Mouse (Mus musculus) stomach, embryonic 15.5 days (tissue): ENCODE measurements around the gene Bola3. TPM values are rescaled to one million over a fixed set of nuclear protein-coding genes. Genes with fewer than 3 reads are reported as not detected.

Experiments used
- ATAC-seq: fragments of 200-750 bp; cut with Nextera tagmentation; 2 replicates; pipeline ENCODE4 v1.8.0; 2017; ENCODE audit warnings: low read depth, moderate number of reproducible peaks, moderate TSS enrichment; ENCODE audit not compliant: insufficient read depth, low FRiP score
- H3K27ac ChIP-seq: fragments of 300-500 bp; sonication (generic); 2 replicates; pipeline ENCODE4 v1.5.1; 2015; ENCODE audit warnings: mild to moderate bottlenecking, inconsistent platforms
- H3K27me3 ChIP-seq: fragments of 300-500 bp; sonication (generic); replicated peaks from 2 replicates; pipeline ENCODE4 v1.6.1; 2015; ENCODE audit warnings: inconsistent platforms
- H3K36me3 ChIP-seq: fragments of 300-500 bp; sonication (generic); 2 replicates; pipeline ENCODE4 v1.6.1; 2015; ENCODE audit warnings: inconsistent platforms
- H3K4me1 ChIP-seq: fragments of 300-500 bp; sonication (generic); 2 replicates; pipeline ENCODE4 v1.6.1; 2015; ENCODE audit warnings: inconsistent platforms
- H3K4me2 ChIP-seq: fragments of 300-500 bp; sonication (generic); 2 replicates; pipeline ENCODE4 v1.6.1; 2015; ENCODE audit warnings: mild to moderate bottlenecking, inconsistent platforms
- H3K4me3 ChIP-seq: fragments of 300-500 bp; sonication (generic); replicated peaks from 2 replicates; pipeline ENCODE4 v1.5.1; 2015; ENCODE audit warnings: inconsistent platforms
- H3K9ac ChIP-seq: fragments of 300-500 bp; sonication (generic); 2 replicates; pipeline ENCODE4 v1.6.1; 2015; ENCODE audit warnings: inconsistent platforms
- H3K9me3 ChIP-seq: fragments of 300-500 bp; sonication (generic); 2 replicates; pipeline ENCODE4 v1.6.1; 2016; ENCODE audit warnings: inconsistent platforms
- WGBS: fragments of 180-500 bp; shearing (Covaris S2); methylation state at CpG from one replicate; pipeline ENCODE4 v1.1.7; 2015; 5-methylcytosine and 5-hydroxymethylcytosine counted together
- microRNA-seq: library from miRNA; unstranded; fragments of <30 nt; microRNA quantifications from one replicate; pipeline ENCODE4, GENCODE M21; 2016
- polyA plus RNA-seq: library from polyadenylated mRNA; unstranded; fragments of >200 nt; fragmentation: Nextera tagmentation; extraction: Ambion mirVana; gene quantifications from 2 replicates; pipeline ENCODE4 v1.2.1, GENCODE M21; 2015

Bola3 gene
- polyA plus RNA-seq, 1 experiment from 2014 or later = 164 TPM

DNA sequence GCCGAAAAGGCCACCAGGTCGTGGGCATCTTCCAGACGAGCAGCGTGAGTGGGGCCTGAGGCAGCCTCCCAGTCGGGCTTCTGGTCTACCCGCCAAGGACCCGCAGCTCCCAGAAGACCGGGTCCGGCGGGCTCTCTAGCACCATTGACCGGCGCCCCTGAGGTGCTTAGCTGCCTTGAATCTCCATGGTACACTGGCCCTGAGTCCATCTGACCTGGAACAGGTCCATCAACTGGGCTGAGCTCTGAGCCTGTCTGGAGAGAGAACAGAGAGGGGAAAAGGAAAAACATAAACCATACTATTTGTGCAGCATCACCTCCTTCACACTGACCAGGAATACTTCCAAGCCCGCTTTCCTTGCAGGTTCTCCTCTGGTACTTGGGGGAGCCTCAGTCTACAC lies 55.6 kb downstream of the Bola3 start:
- ATAC-seq = no peak
- no peak overlapping the region for H3K4me3 ChIP-seq
- H3K4me2 ChIP-seq = no peak overlapping the region
- H3K36me3 ChIP-seq = peaks cover 41% of the 10 kb centered on the region
- no peak overlapping the region for H3K9ac ChIP-seq
- no peaks in the 10 kb centered on the region for H3K9me3 ChIP-seq
- H3K27me3 ChIP-seq = no peaks in the 10 kb centered on the region
- 0 out of 2 replicates have a peak, but pooled peaks cover 6% of the 10 kb centered on the region for H3K4me1 ChIP-seq
- WGBS = 93% methylated on average over 13 of the region's 13 CpGs
- H3K27ac ChIP-seq = no peak overlapping the region

- H3K4me1 ChIP-seq = peaks cover 10% of the 10 kb centered on the region
- WGBS = 73% methylated on average over 7 of the region's 7 CpGs
- no peak for ATAC-seq
- no peak overlapping the region for H3K9ac ChIP-seq
- no peak overlapping the region for H3K4me2 ChIP-seq
- no peak overlapping the region for H3K27ac ChIP-seq
- H3K36me3 ChIP-seq = peaks cover 36% of the 10 kb centered on the region
- H3K27me3 ChIP-seq = no peaks in the 10 kb centered on the region
- H3K9me3 ChIP-seq = no peaks in the 10 kb centered on the region
- H3K4me3 ChIP-seq = no peak overlapping the region
Observed at GRCm38 (mm10) chr6:83405511-83406064, 56.6 kb downstream of the Bola3 start.

DNA sequence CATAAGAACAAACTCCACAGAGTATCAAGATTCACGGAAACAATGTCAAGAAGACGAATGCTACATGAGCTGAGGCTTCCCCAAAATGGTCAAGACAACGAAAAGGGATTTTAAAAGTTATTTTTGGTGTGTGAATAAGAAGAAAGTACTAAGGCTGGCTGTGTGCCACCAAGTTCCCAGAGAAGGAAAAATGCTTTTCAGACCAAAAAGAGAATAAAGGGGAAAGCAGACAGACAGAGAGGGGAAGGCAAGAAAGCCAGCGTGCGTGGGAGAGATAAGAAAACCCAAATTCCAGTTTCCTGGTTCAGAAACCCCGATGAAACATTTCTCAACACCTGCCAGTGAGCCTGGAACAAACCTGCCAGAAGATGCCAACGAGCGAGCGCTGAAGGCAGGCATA lies 59.6 kb downstream of the Bola3 start:
- H3K9ac ChIP-seq = no peak overlapping the region
- no peaks in the 10 kb centered on the region for H3K9me3 ChIP-seq
- H3K4me1 ChIP-seq = peaks cover 35% of the 10 kb centered on the region
- H3K4me2 ChIP-seq = no peak overlapping the region
- 59% methylated on average over 9 of the region's 9 CpGs for WGBS
- no peaks in the 10 kb centered on the region for H3K27me3 ChIP-seq
- ATAC-seq = no peak
- H3K27ac ChIP-seq = peak overlapping the region; percentile 67
- H3K36me3 ChIP-seq = peaks cover 14% of the 10 kb centered on the region
- H3K4me3 ChIP-seq = no peak overlapping the region

Small RNA genes within 50 kb of the gene (microRNA-seq; reads per million reads assigned to microRNA genes)
- gene Mir6374 = not detected

Other genes starting within 250 kb of the Bola3 start
- gene Ccdc142, start 247.5 kb upstream of the Bola3 start, polyA plus RNA-seq = 2.5 and 3.6 TPM in 2 replicates
- 2.7 and 2.8 TPM in 2 replicates for gene Gm42688, start 247.5 kb upstream of the Bola3 start, polyA plus RNA-seq
- gene Mrpl53, start 240.1 kb upstream of the Bola3 start, polyA plus RNA-seq = 122 and 136 TPM in 2 replicates
- 53.6 and 58.0 TPM in 2 replicates for gene Mogs, start 233.7 kb upstream of the Bola3 start, polyA plus RNA-seq
- gene Wbp1, start 227.6 kb upstream of the Bola3 start, polyA plus RNA-seq = 91.5 and 101 TPM in 2 replicates
- gene Ino80b, start 223.7 kb upstream of the Bola3 start, polyA plus RNA-seq = 11.3 and 11.4 TPM in 2 replicates
- 31.3 and 31.9 TPM in 2 replicates for gene Rtkn, start 213.7 kb upstream of the Bola3 start, polyA plus RNA-seq
- 3.6 and 5.1 TPM in 2 replicates for gene Wdr54, start 192.8 kb upstream of the Bola3 start, polyA plus RNA-seq
- 2.3 and 2.7 TPM in 2 replicates for gene 1700003E16Rik, start 192.7 kb upstream of the Bola3 start, polyA plus RNA-seq
- 84.7 and 86.1 TPM in 2 replicates for gene Dctn1, start 183.2 kb upstream of the Bola3 start, polyA plus RNA-seq
- 0.26 and 0.40 TPM in 2 replicates for gene Slc4a5, start 129.3 kb upstream of the Bola3 start, polyA plus RNA-seq
- gene Mthfd2, start 23.2 kb upstream of the Bola3 start, polyA plus RNA-seq = 33.7 and 42.0 TPM in 2 replicates
- gene Mob1a, start 23.1 kb upstream of the Bola3 start, polyA plus RNA-seq = 63.5 and 64.5 TPM in 2 replicates
- gene Tet3, start 109.9 kb downstream of the Bola3 start, polyA plus RNA-seq = 39.6 and 40.0 TPM in 2 replicates
- gene Dguok, start 157.8 kb downstream of the Bola3 start, polyA plus RNA-seq = 74.3 and 76.2 TPM in 2 replicates
- 1,291 and 1,344 TPM in 2 replicates for gene Actg2, start 187.1 kb downstream of the Bola3 start, polyA plus RNA-seq
- 23.2 and 24.7 TPM in 2 replicates for gene Stambp, start 223.6 kb downstream of the Bola3 start, polyA plus RNA-seq